Mouse (Mus musculus) left cerebral cortex, postnatal 10 days (tissue): ENCODE results near the gene Nav1. TPM values are rescaled to one million over a fixed set of nuclear protein-coding genes. Genes with fewer than 3 reads are reported as not detected.
A peak's percentile ranks its signal among the peaks of the same experiment; 100 is the strongest.

ENCODE experiments used
- DNase-seq, 2 experiments: peaks; one replicate each; pipeline ENCODE4 v3.0.0; 2021 to 2022; ENCODE audit warnings: low spot score in 2 of 2, mixed read lengths in 1 of 2; ENCODE audit errors: extremely low spot score in 1 of 2
- intact Hi-C: fragments of 180-260 bp; cut with DNase I; formaldehyde crosslinking; loops from one replicate; pipeline ENCODE4 v1.15.1; 2025
- total RNA-seq, 2 experiments: library from RNA; stranded (reverse); gene quantifications; 2 replicates each; pipeline ENCODE4 v1.2.3; 2021

Nav1 gene
- total RNA-seq, 2 experiments from 2014 or later, result 227 to 238 TPM

DNA sequence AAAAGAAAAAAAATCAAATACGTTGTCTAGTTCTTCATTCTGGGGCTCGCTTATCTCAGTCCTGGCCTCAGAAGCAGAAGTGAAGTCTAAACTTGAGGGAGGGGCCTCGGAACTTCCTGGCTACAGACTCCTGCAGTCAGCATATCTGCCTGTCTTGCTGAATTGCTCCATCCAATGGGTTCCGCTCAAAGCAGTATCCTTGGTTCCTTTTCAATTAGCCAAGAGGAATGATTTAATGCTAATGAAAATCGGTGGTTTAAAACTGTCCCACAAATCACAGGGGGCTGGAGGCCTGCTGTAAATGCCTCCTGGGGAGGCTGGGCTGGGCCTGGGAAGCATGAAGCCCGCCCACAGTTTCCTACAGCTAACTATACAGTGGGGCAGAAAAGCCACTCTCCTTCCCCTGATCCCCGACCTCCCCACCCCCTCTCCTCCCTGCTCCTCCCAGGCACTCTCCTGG, 12.9 kb upstream of the Nav1 start:
- intact Hi-C loops, result no loop called here
- DNase-seq, result no peak

DNA sequence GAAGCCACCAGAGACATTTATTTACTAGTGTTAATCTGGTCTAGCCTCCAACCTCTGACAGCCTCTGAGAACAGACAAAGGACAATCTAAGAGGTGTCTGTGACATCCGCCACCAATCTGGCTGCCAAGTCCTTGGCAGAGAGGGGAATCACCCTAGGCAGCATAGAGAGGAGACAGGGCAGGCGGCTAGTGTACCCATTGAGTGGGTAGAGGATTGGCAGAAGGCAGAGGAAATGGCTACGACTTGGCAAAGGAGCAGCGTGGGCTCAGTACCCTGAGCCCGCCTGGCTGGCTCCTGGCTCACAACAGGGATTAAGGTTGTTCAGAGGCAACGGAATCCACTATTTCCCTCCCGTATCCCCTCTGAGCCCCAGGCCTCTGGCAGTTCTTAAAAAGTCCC, 12.0 kb upstream of the Nav1 start:
- no peak for DNase-seq
- intact Hi-C loops, result no loop called here

DNA sequence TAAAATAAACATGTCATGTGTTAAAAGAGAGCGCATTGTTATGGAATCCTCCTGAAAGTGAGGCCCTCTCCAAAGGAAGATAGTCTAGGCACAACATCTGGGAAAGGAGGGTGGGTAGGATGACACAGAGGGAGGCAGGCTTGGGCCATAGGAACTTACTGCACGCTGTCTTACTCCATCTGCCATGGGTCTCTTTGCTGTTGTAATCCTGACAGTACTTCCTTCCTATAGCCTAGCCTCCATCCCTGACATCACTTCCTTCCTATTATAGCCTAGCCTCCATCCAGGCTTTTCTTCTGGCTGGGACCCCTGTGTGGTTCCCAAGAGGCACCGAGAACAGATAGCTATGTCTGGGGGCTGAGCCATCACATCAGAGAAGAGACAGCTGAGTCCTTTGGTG, 10.2 kb upstream of the Nav1 start:
- DNase-seq, result no peak
- intact Hi-C loops, result no loop called here

GRCm38 (mm10) chr1:135615715-135616641, 8.9 kb upstream of the Nav1 start:
- intact Hi-C loops, result no loop called here

GRCm38 (mm10) chr1:135609621-135610020, 2.5 kb upstream of the Nav1 start:
- no peak for DNase-seq
- intact Hi-C loops, result no loop called here

More at GRCm38 (mm10) chr1:135615715-135616641, 8.9 kb upstream of the Nav1 start:
- DNase-seq, result peak in 1 of 2 experiments; percentile 82

DNA sequence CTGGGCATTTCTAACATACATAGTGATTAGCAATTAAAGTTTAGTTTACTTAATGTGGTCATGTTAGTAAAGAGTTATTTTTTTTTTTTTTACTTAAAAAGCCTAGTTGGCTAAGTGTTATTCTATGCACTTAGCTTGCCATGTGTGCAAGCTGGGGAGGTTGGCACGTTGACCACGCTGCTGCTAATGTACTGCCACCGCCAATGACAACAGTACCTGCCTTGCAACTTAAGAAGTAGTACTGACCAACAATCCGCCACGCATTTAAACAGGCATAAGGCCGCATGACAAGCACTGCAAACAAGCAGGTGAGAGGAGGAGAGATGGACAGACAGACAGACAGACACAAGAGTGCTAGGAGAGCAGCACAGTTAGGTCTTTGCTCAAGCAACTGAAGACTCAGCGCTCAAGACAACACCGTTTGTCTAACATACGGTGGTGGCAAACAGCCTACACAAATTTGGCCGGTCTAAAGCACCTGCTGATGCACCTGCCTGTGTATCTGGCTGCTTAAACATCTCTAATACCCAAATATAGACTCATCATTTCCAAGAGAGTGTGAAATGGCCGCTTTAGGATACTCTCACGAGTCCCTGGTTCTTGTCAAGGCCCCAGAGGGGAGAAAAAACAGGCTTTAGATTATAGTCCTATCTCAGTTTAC, 610 bp downstream of the Nav1 start:
- DNase-seq, result no peak
- intact Hi-C loops, result no loop called here

- DNase-seq, result no peak
- intact Hi-C loops, result no loop called here
These were observed 1.6 kb downstream of the Nav1 start for GRCm38 (mm10) chr1:135605530-135605929.

DNA sequence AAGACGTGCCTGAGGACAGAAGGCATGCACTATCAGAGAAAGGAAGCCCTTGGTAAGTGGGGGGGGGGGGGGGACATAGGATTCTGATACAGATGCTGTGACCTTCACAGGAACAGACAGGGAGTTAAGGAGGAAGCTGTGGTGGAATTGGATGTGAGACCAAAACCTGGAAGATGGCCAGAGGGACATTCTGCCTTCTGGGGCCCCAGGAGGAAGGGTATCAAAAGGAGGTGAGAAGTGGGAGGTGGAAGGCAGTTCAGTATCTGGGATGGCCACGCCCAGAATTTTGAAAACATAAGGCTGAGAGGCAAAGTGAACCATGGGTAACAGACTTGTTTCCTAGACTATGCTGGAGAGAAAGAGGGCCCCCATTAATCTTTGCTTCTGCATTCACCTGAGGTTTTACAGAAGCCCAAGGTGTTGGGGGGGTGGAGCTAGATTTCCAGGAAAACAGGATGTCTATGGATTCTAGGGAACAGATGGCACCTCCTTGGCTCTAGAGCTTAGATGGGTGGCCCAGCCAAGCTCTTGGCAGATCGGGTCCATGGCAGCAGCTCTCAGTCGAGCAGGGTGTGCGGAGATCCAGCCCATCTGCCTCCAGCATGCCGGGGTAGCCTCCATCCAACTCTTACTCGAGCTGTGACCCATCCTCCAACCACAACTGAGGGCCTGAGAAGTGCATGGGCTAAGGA, 2.6 kb downstream of the Nav1 start:
- no peak for DNase-seq
- intact Hi-C loops, result no loop called here

DNA sequence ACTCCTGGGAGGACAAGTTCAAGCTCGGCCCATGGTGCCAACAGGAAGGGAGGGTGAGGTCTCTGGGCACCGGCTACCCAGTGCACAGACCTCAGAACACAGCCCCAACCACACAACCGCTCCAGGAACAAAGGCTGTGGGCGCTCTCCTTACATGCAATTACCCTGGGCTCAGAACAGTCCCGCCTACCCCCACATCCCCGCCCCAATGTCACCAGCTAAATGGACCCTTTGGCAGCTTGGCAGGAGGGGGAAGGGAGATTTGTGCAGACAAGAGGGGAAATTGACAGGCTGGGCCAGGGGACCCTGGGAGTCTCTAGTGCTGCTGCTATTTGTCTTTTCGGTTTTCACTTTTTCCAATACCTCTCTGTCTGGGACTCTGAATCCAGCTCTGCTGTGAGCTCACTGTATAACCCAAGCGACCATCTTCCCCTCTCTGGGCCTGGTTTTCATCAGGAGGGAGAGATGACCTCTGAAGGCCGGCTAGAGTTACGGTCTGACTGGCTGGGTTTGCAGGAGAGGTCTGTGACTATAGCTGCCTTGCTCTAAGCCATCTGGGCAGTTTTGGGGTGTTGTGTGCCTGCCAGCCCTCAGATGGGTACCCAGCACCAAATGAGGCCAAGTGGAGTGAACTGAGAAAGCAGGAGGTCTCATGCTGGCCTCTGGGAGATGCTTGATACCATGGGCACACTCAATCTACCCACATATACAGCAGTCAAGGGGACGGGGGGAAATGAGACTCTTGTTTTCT, 3.8 kb downstream of the Nav1 start:
- intact Hi-C loops, result no loop called here
- DNase-seq, result no peak

- no peak for DNase-seq
- intact Hi-C loops, result no loop called here
These were observed 6.8 kb downstream of the Nav1 start for GRCm38 (mm10) chr1:135600023-135601005.

- DNase-seq, result no peak
- intact Hi-C loops, result no loop called here
These were observed 8.7 kb downstream of the Nav1 start for GRCm38 (mm10) chr1:135598251-135598879.

DNA sequence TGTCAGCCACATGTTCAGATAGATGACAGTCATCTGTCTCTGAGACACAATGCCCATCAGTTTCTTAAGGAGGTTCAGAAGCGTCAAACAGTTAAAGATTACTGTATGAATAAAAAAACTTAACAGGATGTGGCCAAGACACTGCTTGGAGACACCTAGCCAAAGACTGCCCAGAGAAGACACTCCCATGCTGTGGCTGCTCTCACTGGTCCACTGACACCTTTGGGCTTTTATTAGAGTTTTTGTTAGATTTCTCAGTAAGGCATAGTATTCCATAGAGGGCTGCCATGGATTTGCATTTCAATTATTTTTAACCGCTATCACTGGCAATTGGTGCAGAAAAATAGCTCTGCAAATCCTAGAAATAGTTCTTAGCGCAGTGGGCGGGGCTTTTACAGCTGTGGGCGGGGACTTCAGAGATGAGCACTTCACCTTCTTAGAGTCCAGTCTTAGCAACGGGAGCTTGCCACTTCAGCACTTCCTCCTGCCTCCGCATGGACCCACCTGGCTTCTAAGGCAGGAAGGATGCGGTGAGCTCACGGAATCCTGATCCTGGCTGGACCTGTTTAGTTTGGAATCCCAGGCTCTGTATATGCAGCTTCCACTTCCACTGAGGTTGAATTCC, 12.7 kb downstream of the Nav1 start:
- DNase-seq, result no peak
- intact Hi-C loops, result no loop called here

- no peak for DNase-seq
- intact Hi-C loops, result no loop called here
These were observed 13.4 kb downstream of the Nav1 start for GRCm38 (mm10) chr1:135593560-135594278.

DNA sequence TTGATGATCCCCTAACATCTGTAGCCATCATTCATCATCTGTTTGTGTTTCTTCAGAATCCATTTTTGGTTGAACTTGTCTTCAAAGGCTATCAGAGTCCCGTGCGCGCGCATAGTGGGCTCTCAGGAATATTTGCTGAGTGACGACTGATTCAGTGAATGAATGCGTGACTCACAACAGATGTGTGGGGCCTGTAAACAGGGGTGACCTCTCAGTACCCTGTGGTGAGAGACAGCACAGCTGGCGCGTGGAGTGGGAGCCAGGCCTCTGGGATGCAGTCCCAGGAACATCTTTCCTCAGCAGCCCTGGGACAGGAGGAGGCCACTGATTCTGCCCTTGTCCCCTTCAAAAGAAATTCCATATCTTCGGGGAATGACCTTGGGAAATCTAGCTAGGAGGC, 16.3 kb downstream of the Nav1 start:
- intact Hi-C loops, result no loop called here
- DNase-seq, result no peak

GRCm38 (mm10) chr1:135588973-135589372, 18.1 kb downstream of the Nav1 start:
- intact Hi-C loops, result no loop called here
- DNase-seq, result no peak

- intact Hi-C loops, result no loop called here
- DNase-seq, result no peak
These were observed 20.2 kb downstream of the Nav1 start for GRCm38 (mm10) chr1:135586903-135587302.
